Mouse (Mus musculus) mouse trophoblast stem cell (cell line): Measurements from ENCODE around the gene Hsd17b7.

Experiments
- in situ Hi-C, 2 experiments: fragments of 300-500 bp; cut with MseI, MboI; formaldehyde crosslinking; loops; 2 replicates in 1 of 2; 3 replicates in 1 of 2; pipeline ENCODE4 v1.15.1; 2025

Gene Hsd17b7

DNA sequence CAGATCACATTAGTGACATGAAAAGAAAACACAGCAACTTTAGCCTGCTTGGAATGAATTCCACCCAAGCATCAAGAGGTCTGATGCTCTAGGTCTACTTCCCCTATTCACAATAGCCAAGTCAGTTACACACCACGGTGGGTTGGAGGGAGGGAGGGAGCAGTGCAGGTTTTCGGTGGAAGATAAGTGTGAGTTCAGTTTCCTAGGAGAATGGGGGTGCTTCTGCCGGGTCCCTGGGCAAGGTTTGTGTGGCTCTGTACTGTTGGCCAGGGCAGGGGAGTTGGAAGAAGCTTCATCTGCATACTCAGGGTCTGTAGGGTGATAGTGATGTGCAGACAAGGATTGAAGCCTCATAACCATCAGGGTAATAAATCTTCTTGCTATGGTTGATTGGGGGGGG, 23.0 kb downstream of the Hsd17b7 start:
- in situ Hi-C loops, result loop anchor here in 1 of 2 experiments (10.0 kb wide), 1 partner anchor 189 kb away; no protein-coding TSS in a partner anchor

DNA sequence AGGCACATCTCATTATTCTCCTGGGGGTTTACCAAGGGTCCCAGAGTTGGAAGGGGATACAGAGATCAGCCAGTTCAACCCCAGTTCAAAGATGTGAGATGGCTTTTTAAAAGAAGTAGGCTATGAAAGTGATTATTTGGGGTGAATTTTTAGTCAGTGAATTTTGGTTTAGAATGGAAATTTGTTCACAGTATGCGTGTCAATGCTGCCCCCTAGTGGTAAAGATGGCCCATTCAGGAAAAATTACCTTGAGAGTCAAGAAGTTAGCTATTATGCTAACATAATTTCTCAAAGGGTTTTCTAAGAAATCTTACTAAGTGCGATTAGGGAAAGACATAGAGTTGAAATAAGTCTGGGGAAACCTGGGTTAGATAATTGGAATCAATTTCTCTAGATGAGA, 29.7 kb downstream of the Hsd17b7 start:
- in situ Hi-C loops, result no loop called here

DNA sequence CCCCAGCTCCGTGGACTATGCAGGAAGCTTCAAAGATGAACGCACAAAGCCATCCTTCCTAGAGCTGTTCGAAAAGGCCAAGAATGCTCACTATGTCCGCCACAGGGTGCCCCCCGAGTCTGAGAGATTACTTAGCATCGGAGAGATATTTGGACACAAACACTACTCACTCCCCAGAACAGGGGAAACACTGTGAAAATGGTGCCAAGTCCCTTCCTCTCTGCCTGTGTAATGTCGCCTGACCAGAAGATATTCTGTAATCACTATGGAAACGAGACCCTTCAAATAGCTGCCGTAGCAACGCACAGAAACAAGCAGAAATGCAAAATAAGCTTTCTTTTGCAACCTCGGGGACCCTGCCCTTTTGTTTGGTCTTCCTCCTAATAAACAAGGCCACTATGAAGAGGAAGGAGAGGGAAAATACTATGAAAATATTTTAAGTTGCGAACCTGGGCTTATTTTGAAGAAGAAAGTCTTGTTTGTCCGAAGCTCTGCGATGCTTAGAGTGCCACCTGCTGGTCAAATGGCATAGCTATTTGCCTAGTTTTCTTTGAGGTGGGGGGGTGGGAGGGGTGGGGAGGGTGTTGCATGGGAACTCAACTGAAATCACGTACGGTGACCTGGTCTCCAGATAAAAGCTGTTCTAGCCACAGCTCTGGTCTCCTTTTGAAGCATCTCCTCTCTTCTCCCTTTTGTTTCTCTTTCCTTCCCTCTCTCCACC, 34.9 kb downstream of the Hsd17b7 start:
- in situ Hi-C loops, result no loop called here

DNA sequence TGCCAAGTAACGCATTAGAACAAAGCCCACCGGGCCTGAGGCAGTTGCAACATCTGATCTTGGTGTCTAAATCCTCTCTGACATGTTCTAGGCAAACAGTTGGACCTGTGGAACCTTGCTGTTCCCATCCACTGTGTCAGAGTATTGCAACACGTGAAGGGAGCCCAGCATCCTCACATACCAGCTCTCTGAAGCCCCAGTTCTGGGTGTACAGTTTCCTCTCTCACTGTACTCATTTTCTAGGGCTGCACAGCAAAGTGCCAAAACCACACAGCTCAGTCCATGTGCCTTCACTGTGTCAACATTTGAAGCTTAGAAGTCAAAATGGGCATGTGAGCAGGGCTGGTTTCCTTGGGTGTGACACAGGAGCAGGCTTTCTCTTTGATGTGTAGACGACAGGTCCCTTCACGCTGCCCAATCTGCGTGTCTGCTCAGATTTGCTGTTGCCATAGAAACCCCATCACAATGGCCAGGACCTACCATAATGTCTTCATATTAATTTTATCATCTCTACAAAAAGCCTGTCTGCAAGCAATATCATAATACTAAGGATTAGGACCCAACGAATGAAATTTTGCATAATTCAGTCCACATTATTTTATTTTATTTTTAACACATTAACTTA, 36.8 kb downstream of the Hsd17b7 start:
- in situ Hi-C loops, result no loop called here

DNA sequence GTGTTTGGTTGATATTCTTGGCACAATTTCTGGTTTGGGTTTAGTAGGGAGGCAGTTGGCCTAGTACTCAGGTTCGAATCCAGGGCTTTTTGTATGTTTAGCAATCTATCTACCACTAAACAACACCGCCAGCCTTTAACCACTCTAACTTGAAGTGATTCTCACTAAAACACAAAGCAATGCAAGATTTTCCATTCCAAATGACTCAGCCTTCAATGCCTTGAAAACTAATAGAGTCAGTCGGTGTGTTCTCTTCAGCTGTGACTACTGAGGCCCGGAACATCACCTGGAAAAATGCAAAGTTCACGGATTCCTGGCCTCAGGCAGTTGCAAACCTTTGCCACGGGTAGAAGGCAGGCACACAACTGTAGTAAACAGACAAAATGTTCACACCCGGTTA, 37.3 kb downstream of the Hsd17b7 start:
- in situ Hi-C loops, result no loop called here

DNA sequence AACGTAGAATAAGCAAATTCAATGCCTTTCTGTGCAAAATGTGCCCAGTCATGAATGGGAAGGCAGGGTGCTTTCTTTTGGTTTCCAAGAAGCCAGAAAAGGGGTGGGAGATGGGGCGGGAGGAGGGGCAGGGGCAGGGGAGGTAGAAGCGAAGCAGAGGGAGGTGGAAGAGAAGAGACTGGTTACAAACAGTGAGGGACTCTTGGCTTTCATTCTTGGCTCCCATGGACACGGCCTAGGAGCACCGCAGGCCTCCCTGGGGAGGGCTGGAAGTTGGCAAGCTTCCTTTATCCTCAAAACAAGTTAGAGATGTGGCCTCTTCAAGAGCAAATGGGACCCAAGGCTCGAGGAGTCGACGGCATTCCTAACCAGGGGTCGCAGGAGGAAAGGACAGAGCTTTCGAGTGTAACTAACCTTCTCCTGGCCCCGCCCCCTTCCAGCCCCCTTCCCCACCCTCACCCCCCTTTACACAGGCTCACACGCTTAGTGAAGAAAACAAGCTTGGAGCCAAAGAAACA, 40.5 kb downstream of the Hsd17b7 start, which contains the start of gene Ccdc190:
Ccdc190 (plus strand) TSS at position 195 of the 518 bp plus-strand sequence.
- in situ Hi-C loops, result no loop called here

DNA sequence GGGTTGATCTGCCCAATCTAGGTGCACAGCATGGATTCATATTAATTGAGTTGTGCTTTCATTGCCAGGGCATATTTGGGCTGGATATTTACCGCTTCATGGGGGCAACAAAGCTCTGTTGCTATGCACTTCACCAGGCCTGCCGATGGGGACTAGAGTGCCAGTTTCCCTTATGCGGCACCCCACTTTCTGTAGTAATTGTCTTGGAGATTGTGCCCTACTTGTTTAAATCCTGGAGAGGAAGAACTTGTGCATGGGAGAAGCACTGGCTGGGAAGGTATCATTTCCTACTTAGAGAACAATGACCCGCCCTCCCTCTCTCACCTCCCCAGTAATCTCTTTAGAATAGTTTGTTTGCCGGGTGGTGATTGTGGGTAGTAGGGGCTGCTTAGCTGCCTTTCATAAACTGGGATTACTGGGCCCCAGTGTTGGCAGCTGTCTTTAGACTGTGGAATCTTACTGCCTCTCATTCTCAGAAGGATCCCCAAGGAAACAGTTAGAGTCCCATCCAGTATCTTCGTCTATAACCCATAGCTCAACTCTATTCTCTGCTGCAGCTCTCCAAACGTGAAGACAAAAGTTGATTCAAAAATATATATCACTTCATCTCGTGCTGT, 41.2 kb downstream of the Hsd17b7 start:
- in situ Hi-C loops, result no loop called here

DNA sequence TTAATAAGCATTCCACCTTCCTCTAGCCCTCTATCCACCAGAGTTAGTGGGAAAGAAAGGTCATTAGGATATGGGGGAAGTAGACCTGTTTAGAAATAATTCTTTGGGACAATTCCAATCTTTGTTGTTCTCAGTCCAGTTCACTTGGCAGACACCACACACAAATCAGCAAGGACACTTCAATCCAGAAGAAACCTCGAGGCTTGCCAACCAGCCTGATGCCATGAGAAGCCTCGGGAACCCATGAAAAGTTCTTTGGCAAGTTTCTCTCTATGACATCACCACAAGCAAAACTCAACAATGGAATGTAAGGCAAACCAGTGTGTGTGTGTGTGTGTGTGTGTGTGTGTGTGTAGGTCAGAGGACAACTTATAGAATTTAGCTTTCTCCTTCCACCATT, 44.5 kb downstream of the Hsd17b7 start:
- in situ Hi-C loops, result no loop called here

DNA sequence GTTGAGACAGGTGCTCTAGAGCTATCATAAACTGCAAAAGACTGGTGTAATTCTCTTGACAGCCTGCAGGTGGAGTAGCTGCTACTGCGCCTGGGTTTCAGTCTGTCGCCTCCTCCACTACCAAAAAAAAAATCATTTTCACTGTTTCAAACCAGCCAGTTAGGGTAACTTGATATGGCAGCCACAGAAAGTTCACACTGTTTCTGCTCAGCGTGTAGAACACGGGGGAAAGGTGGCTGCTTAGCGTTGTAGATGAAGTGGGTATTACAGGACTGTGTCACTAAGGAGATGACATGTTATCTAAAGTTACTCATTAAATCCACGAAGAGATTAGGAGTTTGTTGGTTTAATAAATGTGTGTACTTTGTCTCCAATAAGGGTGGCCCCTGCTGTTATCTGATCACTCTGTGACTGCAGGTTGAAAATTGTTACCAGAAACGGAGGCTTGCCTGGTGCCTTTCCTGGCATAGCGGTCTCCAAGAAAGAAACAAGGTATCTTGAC, 47.3 kb downstream of the Hsd17b7 start:
- in situ Hi-C loops, result no loop called here

DNA sequence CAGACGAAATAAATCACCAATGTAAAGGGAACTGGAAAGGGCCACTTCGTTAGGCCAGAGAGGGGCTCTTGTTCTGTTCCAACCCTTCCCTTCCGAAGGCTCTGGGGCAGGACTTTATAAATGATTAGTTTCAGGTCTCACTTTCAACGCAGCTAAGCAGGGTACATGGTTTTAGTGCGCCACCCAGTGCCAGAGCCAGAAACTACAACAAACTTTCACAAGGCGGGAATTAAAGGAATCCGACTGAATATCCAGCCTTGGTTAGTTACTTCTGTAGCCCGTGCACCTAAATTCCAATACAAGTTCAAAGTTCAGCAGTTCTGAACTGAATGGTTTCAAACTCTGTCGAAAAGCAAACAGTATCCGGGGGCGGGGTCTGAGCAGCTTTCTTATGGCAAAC, 49.8 kb downstream of the Hsd17b7 start:
- in situ Hi-C loops, result loop anchor here (5.0 kb wide), 2 partner anchors 247 to 387 kb away; partner anchors contain the start of gene Nuf2 (in 2 of the 2)

DNA sequence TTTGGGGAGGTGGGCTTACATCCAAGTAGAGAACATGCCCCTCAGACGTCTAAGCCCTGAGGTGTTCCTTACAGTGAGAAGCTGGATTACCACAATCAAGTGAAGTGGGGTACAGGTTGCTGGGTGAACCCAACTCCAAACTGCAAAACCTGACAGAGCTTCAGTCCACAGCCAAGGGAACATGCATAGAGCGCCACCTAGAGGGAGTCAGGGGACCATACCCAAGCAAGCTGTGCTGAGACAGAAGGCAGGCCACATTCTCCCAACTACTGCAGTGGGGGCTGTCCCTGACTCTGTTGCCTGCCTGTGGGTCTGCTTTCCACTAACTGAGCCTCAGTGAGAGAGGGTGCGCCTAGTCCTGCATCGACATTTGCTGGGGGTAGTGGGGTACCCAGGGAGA, 51.0 kb downstream of the Hsd17b7 start:
- in situ Hi-C loops, result loop anchor here (5.0 kb wide), 2 partner anchors 246 to 386 kb away; partner anchors contain the start of gene Nuf2 (in 2 of the 2)

DNA sequence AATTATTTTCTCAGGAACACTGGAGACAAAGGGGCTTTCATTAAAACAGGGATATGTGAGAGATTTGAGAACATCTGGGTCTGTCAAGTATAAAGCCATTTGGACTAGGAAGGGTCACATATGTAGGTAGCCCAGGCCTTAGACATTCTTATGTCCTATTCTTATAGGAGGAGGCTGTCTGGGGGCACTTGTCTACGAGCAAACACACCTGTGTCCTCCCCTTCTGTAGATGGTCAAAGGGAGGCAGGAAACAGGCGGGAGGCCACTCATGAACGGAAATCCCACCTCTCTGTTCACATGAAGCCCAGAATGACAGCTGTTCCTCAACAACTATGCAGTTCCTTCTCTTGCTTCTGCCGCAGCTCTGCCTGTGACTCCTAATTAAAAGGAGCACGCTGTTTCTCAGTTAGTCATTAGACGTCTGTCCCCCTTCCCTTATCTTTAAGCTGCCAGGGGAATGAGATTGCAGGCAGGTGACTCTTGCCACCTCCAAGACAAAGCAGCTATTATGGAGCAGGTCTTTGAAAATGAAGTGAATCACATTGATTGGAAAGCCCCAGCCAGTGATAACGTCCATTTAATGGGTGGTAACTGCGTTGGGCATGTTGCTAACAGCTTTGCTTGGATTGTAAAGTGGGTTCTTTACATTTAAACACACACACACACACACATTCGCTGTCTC, 51.8 kb downstream of the Hsd17b7 start:
- in situ Hi-C loops, result loop anchor here (5.0 kb wide), 2 partner anchors 245 to 385 kb away; partner anchors contain the start of gene Nuf2 (in 2 of the 2)

DNA sequence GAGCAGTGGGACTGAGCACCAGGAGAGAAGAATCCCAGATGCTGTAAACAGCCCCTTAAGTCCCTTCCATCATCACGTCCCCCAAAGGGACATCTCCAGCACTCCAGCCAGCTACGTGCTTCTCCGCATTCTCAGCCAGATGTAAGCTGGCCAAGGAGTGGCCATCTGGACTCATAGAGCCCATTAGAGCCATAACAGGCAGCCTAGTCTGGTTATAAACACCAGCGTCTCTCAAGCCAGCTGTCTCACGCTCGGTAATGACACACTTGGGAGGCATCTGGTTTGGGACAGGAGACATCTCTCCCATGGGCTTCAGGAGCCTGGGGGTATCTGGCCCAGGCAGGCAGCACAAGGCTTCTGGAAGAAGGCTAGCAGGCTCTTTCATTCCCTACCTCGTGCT, 52.4 kb downstream of the Hsd17b7 start:
- in situ Hi-C loops, result loop anchor here (5.0 kb wide), 2 partner anchors 244 to 384 kb away; partner anchors contain the start of gene Nuf2 (in 2 of the 2)

DNA sequence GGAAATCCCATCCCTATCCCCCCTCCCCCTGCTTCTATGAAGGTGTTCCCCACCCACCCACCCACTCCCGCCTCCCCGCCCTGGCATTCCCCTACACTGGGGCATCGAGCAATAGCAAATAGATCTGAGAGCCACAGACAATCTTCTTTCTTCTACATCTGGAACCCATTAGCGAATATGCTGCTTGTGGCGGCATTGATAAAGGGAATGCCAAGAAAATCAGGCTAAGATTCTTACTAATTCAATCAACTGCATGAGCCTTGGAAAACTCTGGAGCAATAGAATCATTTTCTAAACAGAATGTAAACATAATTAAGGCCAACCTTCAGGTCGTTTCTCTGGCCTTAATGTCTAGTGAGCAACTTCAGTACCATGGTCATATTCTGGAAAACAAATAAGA, 57.5 kb downstream of the Hsd17b7 start:
- in situ Hi-C loops, result no loop called here

DNA sequence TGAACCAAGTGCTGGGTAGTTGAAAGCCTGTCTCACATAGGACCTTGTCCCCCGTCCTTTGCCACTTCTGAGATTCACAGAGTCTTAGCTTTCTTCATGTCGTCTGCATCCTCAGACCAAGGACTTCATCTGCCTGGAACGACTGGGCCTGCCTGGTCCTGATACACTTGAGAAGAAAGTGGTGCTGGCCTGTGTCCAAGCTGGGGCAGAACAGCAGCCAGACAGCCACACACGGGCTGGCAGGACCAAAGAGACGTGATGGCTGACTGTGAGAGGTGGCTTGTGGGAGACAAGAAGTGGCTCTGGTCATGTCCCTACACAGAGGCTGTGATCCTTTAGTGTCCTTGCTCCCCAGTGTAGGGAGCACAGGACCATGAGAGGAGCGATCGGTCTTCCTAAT, 58.3 kb downstream of the Hsd17b7 start:
- in situ Hi-C loops, result no loop called here

DNA sequence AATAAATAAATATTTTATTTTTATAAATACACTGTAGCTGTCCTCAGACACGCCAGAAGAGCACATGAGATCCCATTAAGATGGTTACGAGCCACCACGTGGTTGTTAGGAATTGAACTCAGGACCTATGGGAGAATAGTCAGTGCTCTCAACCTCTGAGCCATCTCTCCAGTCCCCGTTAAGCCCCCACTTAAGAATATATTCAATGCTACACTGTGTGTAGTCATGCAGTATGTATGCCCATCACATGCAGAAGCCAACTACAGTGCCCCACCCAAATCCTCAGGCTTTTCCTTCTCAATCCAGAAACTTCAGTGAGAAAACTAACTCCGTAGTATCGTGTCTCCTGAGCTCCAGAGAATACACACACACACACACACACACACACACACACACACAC, 59.4 kb downstream of the Hsd17b7 start:
- in situ Hi-C loops, result no loop called here

DNA sequence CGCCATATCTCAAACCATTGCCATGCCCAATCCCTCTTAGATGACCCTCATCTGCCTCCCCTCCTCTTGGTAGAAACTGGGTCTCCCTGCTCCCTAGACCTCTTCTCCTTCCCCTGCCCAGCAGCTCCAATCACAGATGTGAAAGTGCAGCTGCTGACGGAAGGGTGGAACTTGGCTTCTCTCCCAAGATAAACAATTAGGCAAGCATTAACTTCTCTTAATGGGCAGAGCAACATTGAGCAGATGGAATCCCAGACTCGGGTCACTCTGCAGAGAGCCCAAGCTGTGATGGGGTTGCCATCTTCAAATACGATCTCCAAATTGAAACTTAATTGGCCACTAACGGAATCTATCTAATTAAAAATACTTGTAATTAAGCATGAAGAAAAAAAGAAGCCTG, 59.9 kb downstream of the Hsd17b7 start:
- in situ Hi-C loops, result no loop called here

DNA sequence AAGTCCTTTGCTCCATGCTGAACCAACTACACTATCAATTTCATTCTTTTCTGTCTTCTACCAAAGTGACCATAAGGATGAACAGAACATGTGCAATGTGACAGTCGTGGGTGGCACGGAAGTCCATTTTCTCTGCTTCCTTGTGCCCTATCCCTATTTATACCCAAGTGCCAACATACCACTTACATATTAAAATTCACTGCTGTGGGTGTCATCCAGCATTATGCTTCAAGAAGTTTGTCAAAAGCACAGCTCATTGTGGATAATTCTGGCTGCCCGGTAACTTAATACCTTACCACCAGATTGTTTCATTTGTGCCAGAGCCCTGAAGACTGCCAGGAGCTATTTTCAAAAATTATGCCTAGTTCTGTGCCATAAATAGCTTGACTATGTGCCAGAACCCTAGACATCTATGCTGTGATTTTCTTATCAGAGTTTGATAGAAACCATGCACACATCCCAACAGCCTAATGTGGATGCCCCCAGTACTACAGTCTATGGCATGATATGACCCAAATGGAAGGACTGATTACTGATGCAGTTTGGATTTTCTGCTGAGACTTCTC, 68.2 kb downstream of the Hsd17b7 start:
- in situ Hi-C loops, result no loop called here
